Mouse (Mus musculus) kidney, adult 2 months (tissue): ENCODE data around the gene Cyp19a1.

ENCODE experiments used
- CTCF ChIP-seq: fragments of 200-500 bp; conservative IDR thresholded peaks from 2 replicates; pipeline ENCODE4 v1.5.1; 2011; ENCODE audit warnings: low read depth, mild to moderate bottlenecking, control low read depth, low read length, moderate library complexity, mixed read lengths; ENCODE audit not compliant: insufficient read depth, insufficient read length
- POLR2A ChIP-seq: fragments of 200-500 bp; IDR thresholded peaks from one replicate; pipeline ENCODE4 v1.6.1; 2011; ENCODE audit warnings: low read depth, low read length, control low read depth

DNA sequence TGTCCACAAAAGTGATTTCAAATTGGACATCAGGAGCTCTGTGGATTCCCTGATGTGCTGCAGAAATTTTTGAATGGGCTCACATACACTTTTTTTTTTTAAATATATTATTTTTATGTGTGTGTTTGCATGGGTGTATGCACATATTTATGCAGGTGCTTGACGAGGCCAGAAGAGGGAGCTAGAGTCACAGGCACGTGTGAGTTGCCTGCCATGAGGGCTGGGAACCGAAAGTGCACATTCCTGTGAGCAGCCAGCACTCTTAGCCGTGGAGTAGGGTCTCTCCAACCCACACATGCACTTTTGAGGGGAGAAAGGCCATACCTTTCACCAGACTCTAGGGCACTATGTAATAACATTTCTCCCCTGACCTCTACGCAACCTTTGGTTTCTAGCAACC lies 73.1 kb downstream of the Cyp19a1 start:
- TF ChIP-seq CTCF = no peak; the same call in 1 of the 2 replicates
- no peak for TF ChIP-seq POLR2A
